In genomic region chr11:83410510-83410909, GRCm38 (mm10) we compare ENCODE assay signal across 8 mouse cellular contexts. TPM values are rescaled to one million over a fixed set of nuclear protein-coding genes. Genes with fewer than 3 reads are reported as not detected.
DNase-seq lines count a peak whose midpoint lies in the region; ATAC-seq lines count a peak whose summit lies in the region.

No protein-coding gene starts in this region.

- peak overlapping the region; percentile 77 for H3K4me3 ChIP-seq in neural tube, embryonic 11.5 days (ENCODE audit: low read depth, low read length)
- H3K4me3 ChIP-seq in limb, embryonic 10.5 days: peak overlapping the region; percentile 86; the same call in 1 of the 2 replicates
- H3K4me3 ChIP-seq in stomach, embryonic 15.5 days (replicated peaks): peak overlapping the region; percentile 66; the same call in 1 of the 2 replicates

- peak; percentile 42 to 43 for DNase-seq in cerebellum, postnatal 25 days
- no peak for DNase-seq in cerebellum, adult 11 months
- no peak for DNase-seq in neural tube, embryonic 11.5 days (ENCODE audit: low spot score)
- DNase-seq in neural tube, embryonic 10.5 days (ENCODE audit: extremely low spot score, low spot score): no peak
- no peak for DNase-seq in limb, embryonic 10.5 days (ENCODE audit: low spot score)
- no peak for DNase-seq in thymus, postnatal 14 days
- DNase-seq in frontal cortex, postnatal 14 days (ENCODE audit: low spot score in 2 of 2): no peak

- 0 out of 2 replicates have a peak, but pooled peaks cover 5% of the 10 kb centered on the region for H3K4me1 ChIP-seq in neural tube, embryonic 11.5 days (ENCODE audit: control insufficient read depth, insufficient read depth, low read length)
- peaks cover 14% of the 10 kb centered on the region for H3K4me1 ChIP-seq in limb, embryonic 10.5 days
- H3K4me1 ChIP-seq in stomach, embryonic 15.5 days: peaks cover 5% of the 10 kb centered on the region

- 29% methylated on average over 6 of the region's 6 CpGs for WGBS in neural tube, embryonic 11.5 days
- WGBS in limb, embryonic 10.5 days: 38% methylated on average over 6 of the region's 6 CpGs
- WGBS in stomach, embryonic 15.5 days: 55% methylated on average over 6 of the region's 6 CpGs

- H3K36me3 ChIP-seq in neural tube, embryonic 11.5 days (ENCODE audit: control insufficient read depth, insufficient read depth, low read length): no peaks in the 10 kb centered on the region
- no peaks in the 10 kb centered on the region for H3K36me3 ChIP-seq in limb, embryonic 10.5 days
- no peaks in the 10 kb centered on the region for H3K36me3 ChIP-seq in stomach, embryonic 15.5 days

- no peaks in the 10 kb centered on the region for H3K27me3 ChIP-seq in neural tube, embryonic 11.5 days (ENCODE audit: control insufficient read depth, insufficient read depth, low read length)
- peaks cover 37% of the 10 kb centered on the region for H3K27me3 ChIP-seq in limb, embryonic 10.5 days (ENCODE audit: low read depth, poor library complexity, severe bottlenecking)
- no peaks in the 10 kb centered on the region; the same call in 1 of the 2 replicates for H3K27me3 ChIP-seq in stomach, embryonic 15.5 days (replicated peaks)

- no peak for ATAC-seq in neural tube, embryonic 11.5 days (ENCODE audit: insufficient read depth, low FRiP score, low TSS enrichment)
- no peak for ATAC-seq in stomach, embryonic 15.5 days (ENCODE audit: insufficient read depth, low FRiP score, low read depth)

- no peak overlapping the region for H3K27ac ChIP-seq in neural tube, embryonic 11.5 days (ENCODE audit: low read depth, low read length)
- H3K27ac ChIP-seq in limb, embryonic 10.5 days: no peak overlapping the region
- no peak overlapping the region for H3K27ac ChIP-seq in stomach, embryonic 15.5 days

- peak overlapping the region; percentile 86 for H3K9ac ChIP-seq in neural tube, embryonic 11.5 days (ENCODE audit: low read length)
- no peak overlapping the region for H3K9ac ChIP-seq in stomach, embryonic 15.5 days

- H3K9me3 ChIP-seq in neural tube, embryonic 11.5 days (ENCODE audit: control insufficient read depth, low read length): no peaks in the 10 kb centered on the region
- H3K9me3 ChIP-seq in limb, embryonic 10.5 days (replicated peaks): no peaks in the 10 kb centered on the region
- no peaks in the 10 kb centered on the region for H3K9me3 ChIP-seq in stomach, embryonic 15.5 days

- peak overlapping the region; percentile 78 for H3K4me2 ChIP-seq in neural tube, embryonic 11.5 days (ENCODE audit: low read depth)
- peak overlapping the region; percentile 95 for H3K4me2 ChIP-seq in stomach, embryonic 15.5 days

RNA-seq across cellular contexts. Expression of gene Rasl10b, which starts 1.6 kb away (rescaled TPM):
- polyA plus RNA-seq in neural tube, embryonic 11.5 days (2014; fragmentation: Nextera tagmentation; extraction: Ambion mirVana): 7.0 and 7.2 TPM in 2 replicates
- polyA plus RNA-seq in limb, embryonic 10.5 days (2016; fragmentation: Nextera tagmentation; extraction: Ambion mirVana): 1.5 and 1.6 TPM in 2 replicates
- polyA plus RNA-seq in stomach, embryonic 15.5 days (2015; fragmentation: Nextera tagmentation; extraction: Ambion mirVana): 2.4 and 2.7 TPM in 2 replicates

RNA-seq across cellular contexts. Expression of gene Gas2l2, which starts 18.7 kb away (rescaled TPM):
- 0.08 TPM in 1 of 2 replicates, not detected in the other for polyA plus RNA-seq in neural tube, embryonic 11.5 days (2014; fragmentation: Nextera tagmentation; extraction: Ambion mirVana)
- not detected in 2 replicates for polyA plus RNA-seq in limb, embryonic 10.5 days (2016; fragmentation: Nextera tagmentation; extraction: Ambion mirVana)
- 0.08 TPM in 1 of 2 replicates, not detected in the other for polyA plus RNA-seq in stomach, embryonic 15.5 days (2015; fragmentation: Nextera tagmentation; extraction: Ambion mirVana)

RNA-seq across cellular contexts. Expression of gene 1700020L24Rik, which starts 27.0 kb away (rescaled TPM):
- 0.31 and 0.92 TPM in 2 replicates for polyA plus RNA-seq in neural tube, embryonic 11.5 days (2014; fragmentation: Nextera tagmentation; extraction: Ambion mirVana)
- polyA plus RNA-seq in limb, embryonic 10.5 days (2016; fragmentation: Nextera tagmentation; extraction: Ambion mirVana): 0.31 TPM in 1 of 2 replicates, not detected in the other
- 0.72 and 1.1 TPM in 2 replicates for polyA plus RNA-seq in stomach, embryonic 15.5 days (2015; fragmentation: Nextera tagmentation; extraction: Ambion mirVana)

RNA-seq across cellular contexts. Expression of gene Mmp28, which starts 52.4 kb away (rescaled TPM):
- polyA plus RNA-seq in neural tube, embryonic 11.5 days (2014; fragmentation: Nextera tagmentation; extraction: Ambion mirVana): 3.1 and 3.2 TPM in 2 replicates
- 0.75 and 2.3 TPM in 2 replicates for polyA plus RNA-seq in limb, embryonic 10.5 days (2016; fragmentation: Nextera tagmentation; extraction: Ambion mirVana)
- 2.4 and 3.1 TPM in 2 replicates for polyA plus RNA-seq in stomach, embryonic 15.5 days (2015; fragmentation: Nextera tagmentation; extraction: Ambion mirVana)

Comparison
In these comparisons a context has a peak if more than half of its experiments do, and no peak if none do; other contexts are left out.
1. DNase-seq: peak in cerebellum, postnatal 25 days (2 of 2); none in cerebellum, adult 11 months (single experiment), neural tube, embryonic 11.5 days (single experiment), neural tube, embryonic 10.5 days (single experiment), limb, embryonic 10.5 days (single experiment), thymus, postnatal 14 days (single experiment) and frontal cortex, postnatal 14 days (0 of 2).
2. Peak in every context shown above with its lines, with median percentiles within 50 percentile points of each other: H3K4me3 ChIP-seq.